Mouse (Mus musculus): ENCODE results near the gene Lrrc2.

DNA sequence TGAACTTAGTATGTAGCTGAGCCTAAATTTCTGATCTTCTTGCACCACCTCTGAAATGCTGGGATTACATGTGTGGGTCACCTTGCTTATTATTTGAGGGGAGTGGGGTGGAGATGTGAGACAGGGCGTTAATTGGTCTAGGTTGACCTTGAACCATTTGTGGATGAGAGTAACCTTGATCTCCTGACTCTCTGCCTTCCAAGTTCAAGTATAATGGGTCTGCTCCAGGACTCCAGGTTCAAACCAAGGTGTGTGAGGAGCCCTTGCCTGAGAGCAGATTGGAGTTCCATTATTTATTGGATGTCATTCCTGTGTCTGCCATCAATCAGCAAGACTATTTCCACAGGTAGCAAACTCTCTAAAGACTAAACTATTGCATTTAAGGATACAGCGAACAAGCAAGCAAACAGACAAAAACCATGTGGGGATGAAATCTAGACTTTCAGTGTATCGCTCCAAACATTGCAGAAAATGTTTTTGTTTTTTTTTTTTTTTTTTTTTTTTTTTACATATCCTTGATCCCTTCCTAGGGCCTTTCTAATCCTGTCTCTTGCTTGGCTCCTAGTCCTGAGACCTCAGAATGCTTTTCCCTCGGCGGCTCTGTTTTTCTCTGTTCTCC is 1.7 kb downstream of the Lrrc2 start:
- TF ChIP-seq CTCF (IDR thresholded peaks at IDR 0.05; ENCODE audit: extremely low read depth, insufficient read length, insufficient replicate concordance, low read depth, low read length) = no peak
- no peak for TF ChIP-seq POLR2A (IDR thresholded peaks at IDR 0.05; ENCODE audit: low read depth, low read length)
